Mouse (Mus musculus) C2C12 (cell line): ENCODE measurements around the gene Ncoa4.

Experiments used
- FOSL1 ChIP-seq: IDR thresholded peaks from one replicate; pipeline ENCODE4 v1.8.0; 2011; ENCODE audit warnings: mild to moderate bottlenecking, low read length; ENCODE audit not compliant: poor library complexity, insufficient read depth, severe bottlenecking
- MAX ChIP-seq: IDR thresholded peaks from one replicate; pipeline ENCODE4 v1.6.1; 2011; ENCODE audit warnings: mild to moderate bottlenecking, control low read depth

- TF ChIP-seq FOSL1 (no peak), MAX (no peak)
Measured at GRCm38 (mm10) chr14:32175310-32175709, 15.6 kb downstream of the Ncoa4 start.
